Mouse (Mus musculus): ENCODE results near the gene Capn11.
"Not testable (repeated sequence)": the region's sequence is repeated elsewhere in the genome, so short reads cannot be mapped to it uniquely, and the experiment has no call there.

The Capn11 gene

DNA sequence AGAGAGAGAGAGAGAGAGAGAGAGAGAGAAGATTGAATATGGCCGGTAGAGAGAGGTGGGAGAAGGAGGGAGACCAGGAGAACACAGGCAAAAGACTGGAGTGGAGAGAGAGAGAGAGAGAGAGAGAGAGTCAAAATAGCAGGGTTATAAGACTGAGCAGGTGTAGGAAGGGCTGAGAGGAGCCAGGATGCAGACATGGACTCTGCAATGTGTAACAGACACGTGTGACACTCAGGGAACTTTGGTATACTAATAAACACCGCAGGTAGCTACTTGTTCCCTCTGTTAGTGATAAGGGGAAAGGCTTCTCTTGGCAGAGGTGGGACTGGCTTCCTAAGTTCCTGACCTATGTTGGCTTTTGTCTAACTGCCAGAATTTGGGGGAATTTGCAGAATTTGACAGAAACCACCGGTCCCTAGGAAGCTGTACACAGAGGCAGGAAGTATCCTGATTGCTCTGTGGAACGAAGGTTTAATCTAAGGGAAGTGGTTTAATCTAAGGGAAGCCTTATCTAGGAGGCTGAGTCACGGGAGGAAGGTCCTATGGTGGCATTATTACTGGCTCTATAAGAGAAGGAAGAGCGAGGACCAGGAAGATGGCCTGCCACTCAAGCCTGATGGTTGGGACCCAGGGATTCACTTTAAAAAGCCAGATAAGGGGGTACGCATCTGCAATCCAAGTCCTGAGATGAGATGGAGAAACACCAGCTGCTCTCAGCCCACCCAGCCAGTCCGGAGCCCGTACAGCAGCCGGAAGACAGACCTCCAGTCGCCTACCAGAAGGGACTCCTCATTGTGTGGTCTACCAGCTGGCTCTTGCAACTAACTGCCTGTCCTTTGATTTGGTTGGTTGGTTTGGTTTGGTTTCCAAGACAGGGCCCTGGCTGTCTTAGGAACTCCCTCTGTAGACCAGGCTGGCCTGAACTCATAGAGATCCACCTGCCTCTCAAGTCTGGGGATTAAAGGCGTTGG lies 30.0 kb downstream of the Capn11 start:
- DNase-seq (ENCODE audit: low spot score) = no peak

DNA sequence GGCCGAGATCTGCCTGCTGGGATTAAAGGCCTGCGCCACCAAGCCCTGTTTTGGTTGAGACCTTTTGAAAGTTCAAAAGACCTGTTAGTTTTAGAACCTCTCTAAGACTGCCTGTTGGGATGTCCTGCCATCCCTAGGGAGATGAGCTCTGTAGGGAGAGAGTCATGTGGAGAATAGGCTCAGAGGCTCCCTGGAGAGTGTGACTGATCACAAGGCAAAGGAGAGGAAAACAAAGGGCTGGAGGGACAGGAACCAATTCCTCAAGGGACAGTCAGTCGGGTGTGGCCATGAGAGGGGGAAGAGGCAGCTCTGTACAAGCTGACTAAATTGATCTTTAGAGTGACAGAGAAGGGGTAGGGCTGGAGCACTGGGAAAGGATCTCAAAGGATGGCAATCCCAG lies 31.0 kb downstream of the Capn11 start:
- DNase-seq (ENCODE audit: low spot score) = no peak

DNA sequence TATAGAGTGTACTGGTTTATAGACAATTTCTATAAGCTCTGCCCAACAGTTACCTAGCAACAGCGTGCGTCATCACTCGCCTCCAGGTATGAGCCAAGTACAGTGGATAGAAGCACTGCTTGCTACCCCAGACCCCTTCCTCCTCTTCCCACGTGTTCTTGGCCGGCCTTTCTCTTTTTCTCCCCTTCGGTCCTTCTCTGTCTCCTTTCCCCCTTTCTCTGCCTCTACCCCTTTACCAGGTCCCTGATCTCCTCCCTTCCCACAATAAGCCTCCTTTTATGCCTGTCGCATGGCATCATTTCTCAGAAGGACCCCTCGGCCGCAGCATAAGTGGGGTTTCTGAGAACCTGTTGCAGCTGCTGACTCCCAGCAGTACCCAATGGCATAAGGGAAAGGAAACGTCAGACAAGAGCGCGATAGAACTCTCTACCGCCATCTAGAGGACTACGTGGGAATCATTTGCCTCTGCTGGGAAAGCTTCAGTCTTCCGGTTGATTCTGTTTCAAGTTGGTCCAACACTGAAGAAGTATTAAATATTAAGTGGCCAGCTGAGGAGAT lies 32.5 kb downstream of the Capn11 start:
- DNase-seq (ENCODE audit: low spot score) = peak; percentile 54

DNA sequence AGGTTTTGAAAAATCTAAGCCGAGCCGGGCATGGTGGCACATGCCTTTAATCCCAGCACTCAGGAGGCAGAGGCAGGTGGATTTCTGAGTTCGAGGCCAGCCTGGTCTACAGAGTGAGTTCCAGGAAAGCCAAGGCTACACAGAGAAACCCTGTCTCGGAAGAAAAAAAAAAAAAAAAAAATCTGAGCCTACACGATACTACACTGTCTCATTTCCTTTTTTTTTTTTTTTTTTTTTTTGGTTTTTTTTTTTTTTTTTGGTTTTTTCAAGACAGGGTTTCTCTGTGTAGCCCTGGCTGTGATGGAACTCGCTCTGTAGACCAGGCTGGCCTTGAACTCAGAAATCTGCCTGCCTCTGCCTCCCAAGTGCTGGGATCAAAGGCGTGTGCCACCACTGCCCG lies 35.7 kb downstream of the Capn11 start:
- DNase-seq (ENCODE audit: low spot score) = not testable (repeated sequence)

DNA sequence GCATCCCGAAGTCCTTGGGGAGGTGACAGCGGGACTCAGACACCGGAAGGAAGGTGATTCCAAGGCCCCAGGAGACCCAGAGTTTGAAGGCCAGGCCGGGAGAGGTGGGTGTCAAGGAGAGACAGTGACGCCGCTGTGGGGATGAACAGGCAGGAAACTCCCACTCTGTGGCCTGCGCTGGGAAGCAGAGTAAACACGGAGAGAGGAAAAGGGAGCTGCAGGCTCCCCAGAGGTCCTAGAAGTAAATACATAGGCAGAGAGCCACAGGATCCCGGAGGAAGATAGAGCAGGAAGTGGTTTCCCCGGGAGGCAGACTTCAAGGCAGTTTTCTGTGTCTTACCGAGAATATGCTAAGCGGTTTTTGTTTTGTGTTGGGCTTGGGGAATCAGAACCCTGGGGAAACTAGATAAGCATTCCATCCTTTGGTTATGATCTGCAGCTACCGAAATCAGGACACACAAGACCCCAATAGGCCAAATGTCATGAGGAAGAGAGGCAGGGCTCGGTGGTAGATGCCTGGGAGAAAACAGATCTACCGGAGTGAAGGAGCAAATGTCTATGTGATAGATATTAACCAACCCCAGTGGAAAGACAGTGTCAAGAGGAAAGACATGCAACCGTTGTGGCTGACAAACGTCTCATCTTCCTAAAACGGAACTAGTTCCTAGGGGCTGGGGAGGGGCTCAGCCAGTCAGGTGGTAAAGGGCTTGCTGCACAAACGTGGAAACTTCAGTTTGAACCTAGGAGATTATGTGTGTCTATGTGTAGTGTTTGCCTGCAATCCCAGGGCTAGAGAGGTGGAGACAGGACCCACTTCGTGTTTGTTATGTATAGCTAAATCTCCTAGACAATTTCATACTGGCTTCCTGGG lies 39.5 kb downstream of the Capn11 start:
- DNase-seq (ENCODE audit: low spot score) = no peak

DNA sequence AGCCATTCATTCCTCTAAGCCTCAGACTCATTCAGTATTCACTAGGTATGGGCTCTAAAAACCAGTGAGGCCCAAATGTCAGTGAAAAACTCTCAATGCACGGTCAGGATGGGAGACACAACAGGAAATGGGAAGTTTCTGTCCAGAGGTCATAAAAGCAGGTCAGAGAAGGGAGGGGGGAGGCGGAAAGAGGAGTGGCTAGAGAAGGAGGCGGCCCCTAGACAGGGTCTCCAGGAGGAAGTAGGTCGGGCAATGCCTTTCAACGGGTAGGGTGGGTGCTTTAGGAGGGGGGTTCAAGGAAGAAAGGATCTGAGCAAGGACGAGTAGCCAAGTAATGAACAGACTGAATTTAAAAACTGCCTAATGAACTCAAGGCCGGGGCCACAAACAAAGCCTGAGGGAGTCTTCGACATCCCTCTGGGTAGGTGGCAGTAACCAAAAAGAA lies 40.2 kb downstream of the Capn11 start:
- no peak for DNase-seq (ENCODE audit: low spot score)

DNA sequence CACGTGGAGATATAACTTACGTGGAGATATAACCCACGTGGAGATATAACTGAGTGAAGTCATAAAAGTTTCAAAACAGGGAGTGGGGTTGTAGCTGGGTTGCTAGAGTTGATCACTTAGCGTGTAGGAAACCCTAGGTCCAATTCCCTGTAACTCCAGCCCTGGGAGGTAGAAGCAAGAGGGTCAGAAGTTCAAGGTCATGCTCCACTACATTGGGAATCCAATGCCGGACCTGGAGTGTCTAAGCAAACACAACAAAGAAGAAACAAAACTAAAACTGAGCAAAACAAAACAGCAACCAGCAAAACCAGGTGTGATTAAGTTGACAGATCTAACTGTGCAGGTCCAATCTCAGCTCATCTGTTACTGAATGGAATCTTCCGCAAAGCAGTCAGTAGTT lies 41.5 kb downstream of the Capn11 start:
- no peak for DNase-seq (ENCODE audit: low spot score)

DNA sequence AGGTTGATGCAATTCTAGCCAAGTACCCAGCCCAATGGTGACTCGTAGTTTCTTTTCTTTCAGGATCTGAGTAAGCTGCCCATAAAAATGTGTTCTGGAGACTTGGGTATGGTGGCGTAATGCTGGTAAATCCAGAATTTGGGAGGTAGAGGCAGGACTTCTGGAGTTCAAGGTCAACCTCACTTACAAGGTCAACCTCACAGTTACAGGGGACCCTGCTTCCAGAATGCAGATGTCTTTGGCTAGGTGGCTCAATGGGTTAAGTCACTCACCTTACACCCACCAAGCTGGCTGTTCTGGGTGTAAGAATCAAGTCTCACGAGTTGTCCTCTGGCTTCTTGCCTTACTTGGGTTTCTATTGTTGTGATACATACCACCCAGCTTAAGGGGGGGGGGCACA lies 42.4 kb downstream of the Capn11 start:
- no peak for DNase-seq (ENCODE audit: low spot score)

DNA sequence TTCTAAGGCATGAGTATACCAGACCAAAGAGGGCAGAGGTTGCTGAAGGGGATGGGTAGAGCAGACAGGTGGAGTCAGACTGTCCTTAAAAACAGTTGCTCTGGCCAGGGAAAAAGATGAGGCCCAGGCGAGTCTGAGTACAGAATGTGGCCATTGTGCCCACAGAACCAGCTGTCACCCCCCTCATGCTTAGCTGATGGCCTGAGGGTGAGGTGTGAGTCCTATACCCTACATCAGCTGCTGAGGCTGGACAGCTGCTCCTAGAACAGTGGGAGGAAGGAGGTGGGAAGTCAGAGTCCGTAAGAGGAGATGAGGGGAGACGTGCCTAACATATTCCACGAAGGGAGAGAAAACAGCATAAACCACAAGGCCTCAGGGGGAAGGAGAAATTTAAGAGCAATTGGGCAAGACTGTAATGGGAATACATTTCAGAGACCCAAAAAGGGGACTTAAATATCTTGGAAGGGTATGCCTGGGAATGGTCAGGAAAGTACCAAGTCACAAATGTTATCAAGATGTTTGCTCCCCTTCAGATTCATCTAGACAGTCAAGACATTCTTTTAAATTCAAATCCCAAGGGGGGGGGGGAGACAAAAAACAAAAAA lies 43.0 kb downstream of the Capn11 start:
- DNase-seq (ENCODE audit: low spot score) = no peak

DNA sequence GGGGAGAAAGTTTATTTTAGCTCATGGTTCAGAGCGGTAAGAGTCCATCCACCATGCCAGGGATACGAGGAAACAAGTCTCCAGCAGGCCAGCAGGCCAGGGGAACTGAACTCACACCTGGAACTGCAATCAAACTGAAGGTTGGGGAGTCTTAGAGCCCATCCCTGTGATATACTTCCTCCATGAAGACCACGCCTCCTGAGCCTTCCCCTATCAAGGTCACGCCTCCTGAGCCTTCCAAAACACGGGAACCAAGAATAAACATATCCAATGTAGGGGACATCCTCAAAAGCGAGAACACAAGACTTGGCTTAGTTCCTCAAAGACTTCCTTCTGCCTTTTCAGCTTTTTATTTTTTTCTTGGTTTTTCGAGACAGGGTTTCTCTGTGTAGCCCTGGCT lies 46.2 kb downstream of the Capn11 start:
- DNase-seq (ENCODE audit: low spot score) = no peak

DNA sequence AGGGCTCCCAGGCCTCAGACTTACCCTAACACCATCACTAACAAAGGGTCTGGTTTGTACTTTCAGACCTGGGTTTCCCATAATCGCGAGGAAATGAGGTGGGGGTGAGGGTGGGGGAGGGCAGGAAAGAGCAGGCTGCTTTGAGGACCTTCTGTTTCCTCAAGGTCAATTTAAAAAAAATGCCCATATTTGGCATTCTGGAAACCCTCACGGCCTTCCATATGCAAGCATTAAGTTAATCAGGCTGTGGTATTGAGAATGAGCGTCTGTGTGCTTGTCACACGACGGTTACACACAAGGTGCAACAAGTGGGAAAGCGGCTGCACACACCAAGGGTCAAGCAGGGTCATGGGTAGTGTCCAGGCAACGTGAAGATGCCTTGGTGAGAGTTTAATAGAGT lies 47.1 kb downstream of the Capn11 start:
- DNase-seq (ENCODE audit: low spot score) = no peak

DNA sequence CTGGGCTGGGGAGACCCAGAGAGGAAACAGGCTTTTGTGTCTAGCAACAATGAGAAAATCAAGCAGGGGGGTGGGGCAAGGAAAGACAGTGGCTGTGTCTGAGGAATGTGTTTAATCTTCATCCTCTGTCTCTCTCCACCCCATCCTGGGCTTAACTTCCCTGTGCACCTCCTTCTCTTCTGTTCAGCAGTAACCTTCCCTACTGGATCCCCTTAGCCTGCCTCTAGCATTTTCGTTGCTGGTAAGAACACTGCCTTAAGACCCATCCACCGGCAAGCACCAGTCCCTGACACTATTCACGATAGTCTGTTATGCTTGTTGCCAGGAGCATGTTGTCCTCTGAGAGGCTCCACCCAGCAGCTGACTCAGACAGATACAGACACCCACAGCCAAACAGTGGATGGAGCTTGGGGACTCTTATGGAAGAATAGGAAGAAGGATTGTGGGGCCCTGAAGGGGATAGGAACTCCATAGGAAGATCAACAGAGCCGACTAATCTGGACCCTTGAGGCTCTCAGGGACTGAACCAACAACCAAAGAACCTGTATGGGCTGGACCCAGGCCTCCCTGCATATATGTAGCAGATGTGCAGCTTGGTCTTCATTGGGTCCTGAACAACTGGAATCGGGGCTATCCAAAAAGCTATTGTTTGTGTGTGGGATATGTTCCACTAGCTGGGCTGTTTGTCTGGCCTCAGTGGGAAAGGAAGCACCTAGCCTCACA lies 48.8 kb downstream of the Capn11 start:
- no peak for DNase-seq (ENCODE audit: low spot score)

DNA sequence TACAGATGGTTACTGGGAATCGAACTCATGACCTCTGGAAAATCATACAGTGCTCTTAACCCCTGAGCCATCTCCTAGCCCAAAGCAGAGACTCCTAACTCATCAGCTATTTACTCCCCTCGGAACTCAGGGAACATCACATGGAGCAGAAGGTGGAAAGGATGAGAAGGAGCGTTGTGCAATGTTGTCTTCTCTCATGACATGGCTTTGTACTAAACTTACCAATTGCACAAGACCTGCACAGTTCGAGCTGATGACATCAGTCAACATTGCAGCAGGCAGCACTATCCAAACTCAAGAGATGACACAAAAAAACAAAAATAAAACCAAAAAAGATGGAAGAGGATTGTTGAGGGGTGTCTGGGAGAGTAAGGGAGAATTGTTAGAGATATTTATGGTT lies 50.7 kb downstream of the Capn11 start:
- DNase-seq (ENCODE audit: low spot score) = no peak

DNA sequence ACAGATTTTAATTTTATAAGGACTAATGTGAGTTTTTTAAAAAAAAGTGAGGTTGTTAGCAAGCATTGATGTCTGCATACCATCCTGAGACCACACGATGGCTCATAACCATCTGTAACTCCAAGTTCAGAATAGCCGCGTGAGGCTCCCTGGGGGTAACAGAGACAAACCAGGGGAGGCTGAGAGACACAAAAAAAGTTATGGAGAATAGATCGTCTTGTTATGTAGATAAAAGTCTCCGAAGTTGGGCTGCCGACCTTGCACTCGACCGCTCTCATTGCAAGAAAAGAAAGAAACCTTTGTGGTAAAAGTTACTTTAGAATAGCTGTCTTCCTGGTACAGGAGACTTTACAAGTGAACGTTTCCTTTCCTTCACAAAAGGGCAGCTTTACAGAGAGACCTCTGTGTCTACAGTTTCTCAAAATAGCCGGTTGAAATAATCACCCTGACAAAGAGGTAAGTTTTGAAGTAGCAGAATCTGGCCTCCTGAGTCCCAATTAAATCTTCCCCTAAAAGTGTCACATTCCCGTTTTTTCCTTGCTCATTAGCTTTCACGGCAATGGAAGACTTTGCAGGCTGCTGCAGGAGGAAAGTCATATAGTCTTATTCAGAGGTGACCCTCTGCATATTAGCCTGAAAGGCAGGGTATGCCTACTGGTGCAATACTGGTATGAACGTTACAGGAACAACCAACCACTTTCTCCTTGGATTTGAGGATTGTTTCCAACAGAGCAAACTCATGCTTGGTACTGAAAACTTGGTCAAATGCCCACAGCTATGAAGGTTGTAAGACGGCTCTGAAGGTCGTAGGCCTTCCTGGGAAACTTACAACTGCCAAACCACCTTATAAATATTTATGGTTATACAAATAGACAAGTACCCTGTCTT lies 51.9 kb downstream of the Capn11 start:
- DNase-seq (ENCODE audit: low spot score) = no peak

DNA sequence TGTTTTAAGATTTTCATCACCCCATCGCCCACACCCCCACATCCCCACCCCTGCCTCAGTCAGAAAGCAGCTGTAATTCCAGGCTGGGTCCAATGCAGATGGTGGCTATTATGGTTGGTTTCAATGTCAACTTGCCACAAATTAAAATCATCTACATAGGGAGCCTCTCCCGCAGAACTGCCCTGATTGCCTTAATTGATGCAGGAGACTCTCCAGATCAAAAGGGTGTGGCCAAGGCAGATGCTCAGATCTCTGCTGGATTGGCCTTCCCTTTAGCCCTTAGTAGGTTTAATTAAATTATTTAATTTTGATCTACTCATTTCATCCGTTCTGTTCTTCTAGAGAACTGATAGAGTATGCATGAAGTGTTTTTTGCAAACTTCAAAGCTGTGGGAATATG lies 56.1 kb downstream of the Capn11 start:
- no peak for DNase-seq (ENCODE audit: low spot score)

DNA sequence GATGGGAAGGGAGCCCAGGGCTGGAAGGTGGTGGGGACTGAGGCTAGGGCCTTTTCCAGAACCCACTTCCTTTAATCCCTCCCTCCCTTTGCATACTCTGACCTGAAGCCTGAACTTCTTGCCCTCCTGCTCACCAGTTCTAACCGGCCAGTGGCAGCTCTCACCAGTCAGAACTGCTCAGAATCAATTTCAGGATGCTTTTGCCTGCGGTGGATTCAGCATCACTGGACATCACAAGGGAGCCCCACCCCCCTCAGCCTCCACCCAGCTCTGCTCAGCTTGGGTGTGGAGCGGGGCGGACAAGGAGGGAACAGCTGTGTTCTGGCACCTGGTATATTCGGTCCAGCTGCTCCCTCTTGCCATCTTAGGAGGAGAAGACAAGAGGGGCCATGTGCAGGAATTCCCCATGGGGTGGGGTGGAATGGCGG lies 57.2 kb downstream of the Capn11 start, which contains the start of gene Mymx:
Gene Mymx (minus strand): TSS at position 226 of the 428 bp plus-strand sequence.
- DNase-seq (ENCODE audit: low spot score) = no peak

DNA sequence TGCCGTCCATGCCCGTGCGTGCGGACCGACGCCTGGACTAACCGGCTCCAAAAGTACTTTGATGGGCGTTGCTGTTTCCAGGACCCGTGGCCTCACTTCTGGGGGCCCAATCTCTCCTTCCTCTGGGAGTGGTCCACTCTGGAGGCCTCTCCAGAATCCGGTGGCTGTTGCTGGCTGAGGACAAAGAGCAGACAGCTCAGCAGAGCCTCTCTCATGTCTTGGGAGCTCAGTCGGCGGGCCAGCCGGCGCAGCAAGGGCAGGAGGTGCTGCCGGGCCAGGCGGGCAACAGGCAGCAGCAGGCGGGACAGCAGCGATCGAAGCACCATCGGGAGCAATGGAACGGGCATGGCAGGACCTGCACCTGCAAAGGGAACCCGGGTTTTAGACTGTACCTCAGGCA lies 57.8 kb downstream of the Capn11 start:
- no peak for DNase-seq (ENCODE audit: low spot score)

DNA sequence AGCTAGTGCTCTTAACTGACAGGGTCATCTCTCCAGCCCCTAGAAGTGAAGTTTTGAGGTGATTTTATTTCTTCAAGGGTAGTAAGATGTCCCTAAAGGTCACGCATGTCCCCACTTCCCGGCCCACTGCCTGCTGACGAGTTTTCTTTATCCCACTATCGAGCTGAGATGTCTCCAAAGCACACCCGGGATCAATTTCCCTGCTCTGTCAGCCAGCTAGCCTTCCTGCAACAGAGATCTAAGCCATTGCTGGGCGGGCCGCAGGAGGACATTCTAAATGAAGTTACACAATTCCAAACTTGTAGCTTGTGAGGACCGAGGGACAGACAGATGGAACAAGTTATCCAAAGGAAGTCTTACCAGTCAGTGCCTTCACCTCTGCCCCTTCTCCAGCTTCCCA lies 58.9 kb downstream of the Capn11 start:
- no peak for DNase-seq (ENCODE audit: low spot score)

DNA sequence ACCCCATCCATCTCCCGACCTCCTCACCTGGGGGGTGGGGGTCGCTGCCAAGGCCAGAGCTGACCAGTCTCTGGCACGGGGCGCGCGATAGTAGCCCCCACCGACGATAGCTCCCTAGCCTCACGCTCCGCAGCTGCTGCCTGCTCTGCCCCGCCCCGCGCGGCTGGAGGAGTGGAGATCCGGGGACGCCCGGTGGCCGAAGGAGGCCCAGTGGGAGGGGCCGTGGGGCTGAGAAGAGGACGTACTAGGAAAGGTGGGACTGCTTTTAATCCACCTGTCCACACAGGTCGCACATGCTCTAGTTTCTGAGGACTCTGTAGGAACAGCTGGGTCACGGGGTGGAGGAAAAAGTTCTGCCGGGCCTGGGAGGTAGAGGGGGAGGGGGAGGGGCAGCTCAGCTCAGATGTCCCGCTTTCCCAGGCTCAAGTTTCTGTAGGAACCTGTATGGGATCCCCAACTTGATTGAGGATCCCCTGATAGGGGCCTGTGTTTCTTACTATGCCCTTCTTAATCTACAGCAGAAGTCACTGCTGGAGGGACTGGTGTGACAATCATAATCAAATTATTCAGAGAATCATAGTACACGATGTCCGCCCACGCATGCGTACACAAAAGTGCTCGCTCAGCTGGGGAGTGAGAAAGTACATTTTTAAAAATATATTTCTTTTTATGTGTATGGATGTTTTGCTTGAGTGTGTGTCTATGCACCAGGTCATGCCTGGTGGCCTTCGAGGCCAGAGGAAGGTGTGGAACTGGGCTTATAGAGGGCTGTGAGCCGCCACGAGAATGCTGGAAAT lies 59.5 kb downstream of the Capn11 start, which contains the start of gene Slc29a1:
Gene Slc29a1 (minus strand): TSS at position 161 of the 797 bp plus-strand sequence.
- peak; percentile 61 for DNase-seq (ENCODE audit: low spot score)
